Mouse (Mus musculus) E14TG2a.4 (cell line): ENCODE data around the gene Olfr1045.

ENCODE experiments used
- CTCF ChIP-seq: conservative IDR thresholded peaks from 2 replicates; pipeline ENCODE4 v1.5.1; 2014; ENCODE audit warnings: low read length
- NANOG ChIP-seq: IDR thresholded peaks from 2 replicates; pipeline ENCODE4 v1.6.1; 2014; ENCODE audit warnings: borderline replicate concordance, low read length, mixed read lengths
- POU5F1 ChIP-seq: IDR thresholded peaks from 2 replicates; pipeline ENCODE4 v1.6.1; 2014; ENCODE audit warnings: low read length, borderline replicate concordance

DNA sequence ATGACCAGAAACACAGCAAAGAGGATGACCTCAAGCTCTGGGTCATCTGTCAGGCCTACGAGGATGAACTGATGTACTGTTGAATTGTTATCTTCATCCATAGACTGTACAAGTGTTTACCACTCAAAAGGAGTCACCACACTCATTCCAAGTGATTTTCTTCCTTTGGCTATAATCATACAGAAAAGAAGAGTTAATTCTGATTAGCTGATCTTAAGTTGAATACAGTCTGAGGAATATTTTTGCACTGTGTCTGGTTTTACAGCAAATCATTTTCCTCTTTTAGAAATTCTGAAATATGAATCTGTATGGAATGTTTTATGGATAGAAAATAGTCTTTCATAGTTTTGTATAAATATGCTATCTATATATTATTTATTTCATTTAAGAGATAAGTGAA lies 56.2 kb downstream of the Olfr1045 start, which contains the start of gene Olfr1040:
- TF ChIP-seq CTCF (no peak), POU5F1 (no peak), NANOG (no peak)
